Comparison of ENCODE assay signal across 7 mouse cellular contexts in the genomic region with DNA sequence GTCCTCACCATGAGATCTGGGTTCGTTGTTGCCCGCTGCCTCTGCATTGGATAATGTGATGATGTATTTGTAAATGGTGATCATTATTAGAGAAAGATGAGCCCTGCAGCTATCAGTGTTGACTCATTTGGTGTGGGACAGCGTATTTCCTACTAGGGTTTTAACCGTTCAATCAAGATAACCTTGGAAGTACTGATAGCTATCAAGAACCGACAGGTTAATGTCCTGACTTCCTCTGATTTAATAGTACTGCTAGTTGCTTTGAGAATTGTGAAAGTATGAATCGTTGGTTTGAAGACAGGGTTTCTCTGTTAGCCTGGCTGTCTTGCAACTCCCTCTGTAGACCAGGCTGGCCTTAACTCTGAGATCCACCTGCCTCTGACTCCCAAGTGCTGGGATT. TPM values are rescaled to one million over a fixed set of nuclear protein-coding genes. Genes with fewer than 3 reads are reported as not detected.
DNase-seq lines count a peak whose midpoint lies in the region; ATAC-seq and TF ChIP-seq lines count a peak whose summit lies in the region.

No protein-coding gene starts in this region.

- H3K4me1 ChIP-seq in testis, adult 2 months (ENCODE audit: control insufficient read depth, insufficient read depth, low read length), result peaks cover 5% of the 10 kb centered on the region
- peaks cover 8% of the 10 kb centered on the region; the same call in 1 of the 2 replicates for H3K4me1 ChIP-seq in forebrain, embryonic 11.5 days (replicated peaks; ENCODE audit: control insufficient read depth, insufficient read depth, low read length)
- H3K4me1 ChIP-seq in liver, embryonic 14.5 days (replicated peaks; ENCODE audit: control insufficient read depth in 2 of 2, insufficient read depth in 2 of 2, low read length in 1 of 2), result peaks cover 24 to 26% of the 10 kb centered on the region in 2 experiments

- H3K36me3 ChIP-seq in testis, adult 2 months (ENCODE audit: control insufficient read depth, insufficient read depth, low read length), result no peaks in the 10 kb centered on the region; the same call in 1 of the 2 replicates
- H3K36me3 ChIP-seq in forebrain, embryonic 11.5 days (ENCODE audit: control insufficient read depth, insufficient read depth, low read length), result no peaks in the 10 kb centered on the region; the same call in 1 of the 2 replicates
- peaks cover 36% of the 10 kb centered on the region for H3K36me3 ChIP-seq in liver, embryonic 14.5 days (replicated peaks; ENCODE audit: control insufficient read depth, insufficient read depth, low read depth)

- WGBS in forebrain, embryonic 11.5 days, result 6% methylated on average over 6 of the region's 6 CpGs
- 0% methylated on average over 6 of the region's 6 CpGs for WGBS in liver, embryonic 14.5 days (ENCODE audit: insufficient replicate concordance)

- no peak for TF ChIP-seq EP300 in liver, embryonic 14.5 days (IDR thresholded peaks at IDR 0.05; ENCODE audit: low read depth)

- DNase-seq in testis, postnatal 14 days (ENCODE audit: low spot score), result no peak
- DNase-seq in forebrain, embryonic 11.5 days (ENCODE audit: low spot score), result no peak
- no peak for DNase-seq in liver, embryonic 14.5 days (ENCODE audit: low read depth in 3 of 3, low spot score in 3 of 3)
- no peak for DNase-seq in right cerebral cortex, postnatal 4 days
- no peak for DNase-seq in left cerebral cortex, postnatal 36 days (ENCODE audit: low spot score in 2 of 2)

- H3K27ac ChIP-seq in testis, adult 2 months (ENCODE audit: control insufficient read depth, insufficient read depth, low read depth, low read length), result peak overlapping the region; percentile 74
- peak overlapping the region; percentile 75; the same call in 1 of the 2 replicates for H3K27ac ChIP-seq in forebrain, embryonic 11.5 days (ENCODE audit: low read depth, low read length)
- H3K27ac ChIP-seq in liver, embryonic 14.5 days, result peak overlapping the region; percentile 64

- H3K9me3 ChIP-seq in forebrain, embryonic 11.5 days (ENCODE audit: control insufficient read depth, low read length), result no peaks in the 10 kb centered on the region
- no peaks in the 10 kb centered on the region for H3K9me3 ChIP-seq in liver, embryonic 14.5 days (ENCODE audit: control insufficient read depth, low read length)

- ATAC-seq in forebrain, embryonic 11.5 days (replicated peaks; ENCODE audit: low FRiP score), result no peak
- peak; percentile 4; the same call in 1 of the 2 replicates for ATAC-seq in liver, embryonic 14.5 days (ENCODE audit: insufficient read depth)
- no peak for ATAC-seq in inflammation-experienced regulatory T-cells, adult 6 months

- peak overlapping the region; percentile 73 for H3K4me2 ChIP-seq in forebrain, embryonic 11.5 days (ENCODE audit: low read depth, low read length, severe bottlenecking)
- peak overlapping the region; percentile 87 for H3K4me2 ChIP-seq in liver, embryonic 14.5 days (ENCODE audit: low read depth)

- intact Hi-C loops in left cerebral cortex, postnatal 36 days (cut with DNase I), result no loop called here

- peak overlapping the region; percentile 84 for H3K9ac ChIP-seq in forebrain, embryonic 11.5 days (ENCODE audit: low read length)
- H3K9ac ChIP-seq in liver, embryonic 14.5 days (replicated peaks), result peak overlapping the region; percentile 67

- TF ChIP-seq CTCF in testis, adult 2 months (IDR thresholded peaks at IDR 0.05; ENCODE audit: control insufficient read depth, insufficient read depth, insufficient replicate concordance, low read depth, low read length), result no peak
- no peak for TF ChIP-seq CTCF in liver, embryonic 14.5 days (IDR thresholded peaks at IDR 0.05; ENCODE audit: low read depth)

- no peak for TF ChIP-seq POLR2A in testis, adult 2 months (IDR thresholded peaks at IDR 0.05; ENCODE audit: control insufficient read depth, low read depth, low read length)

- H3K4me3 ChIP-seq in testis, adult 2 months (ENCODE audit: control insufficient read depth, low read depth, low read length), result peak overlapping the region; percentile 94
- H3K4me3 ChIP-seq in forebrain, embryonic 11.5 days (ENCODE audit: low read depth, low read length), result peak overlapping the region; percentile 85
- H3K4me3 ChIP-seq in liver, embryonic 14.5 days (ENCODE audit: insufficient read depth in 1 of 2, low read depth in 2 of 2, low read length in 2 of 2), result peak overlapping the region; percentile 84 to 96

- no peaks in the 10 kb centered on the region for H3K27me3 ChIP-seq in testis, adult 2 months (ENCODE audit: control insufficient read depth, insufficient read depth, low read length)
- no peaks in the 10 kb centered on the region for H3K27me3 ChIP-seq in forebrain, embryonic 11.5 days (ENCODE audit: control insufficient read depth, insufficient read depth, low read length)
- no peaks in the 10 kb centered on the region for H3K27me3 ChIP-seq in liver, embryonic 14.5 days (ENCODE audit: control insufficient read depth, insufficient read depth, low read length)

RNA-seq across cellular contexts. Expression of a gene that starts 0.6 kb away (rescaled TPM):
- 512 and 577 TPM in 2 replicates for polyA plus RNA-seq in testis, adult 2 months (2012; rRNA removed)
- 318 and 323 TPM in 2 replicates for polyA plus RNA-seq in forebrain, embryonic 11.5 days (2014; fragmentation: Nextera tagmentation; extraction: Ambion mirVana)
- polyA plus RNA-seq in liver, embryonic 14.5 days (2012; rRNA removed), result 111 and 153 TPM in 2 replicates
- polyA plus RNA-seq in liver, embryonic 14.5 days (2014; fragmentation: Nextera tagmentation; extraction: Ambion mirVana), result 248 and 263 TPM in 2 replicates
- total RNA-seq in left cerebral cortex, postnatal 36 days (2021), result 100 to 1,000 TPM; 218 to 255 TPM
- 100 to 1,000 TPM in 2 of 3 experiments, 10 to 100 TPM in 1; 91.5 to 123 (median 102) TPM for polyA plus RNA-seq in inflammation-experienced regulatory T-cells, adult 6 months (2017; shearing (Covaris generic))

RNA-seq across cellular contexts. Expression of a gene that starts 0.7 kb away (rescaled TPM):
- polyA plus RNA-seq in testis, adult 2 months (2012; rRNA removed), result 61.7 and 75.8 TPM in 2 replicates
- polyA plus RNA-seq in forebrain, embryonic 11.5 days (2014; fragmentation: Nextera tagmentation; extraction: Ambion mirVana), result 257 and 262 TPM in 2 replicates
- 167 and 179 TPM in 2 replicates for polyA plus RNA-seq in liver, embryonic 14.5 days (2012; rRNA removed)
- polyA plus RNA-seq in liver, embryonic 14.5 days (2014; fragmentation: Nextera tagmentation; extraction: Ambion mirVana), result 322 and 337 TPM in 2 replicates
- 100 to 1,000 TPM; 105 to 110 TPM for total RNA-seq in left cerebral cortex, postnatal 36 days (2021)
- 100 to 1,000 TPM; 142 to 204 (median 178) TPM for polyA plus RNA-seq in inflammation-experienced regulatory T-cells, adult 6 months (2017; shearing (Covaris generic))

RNA-seq across cellular contexts. Expression of a gene that starts 12.8 kb away (rescaled TPM):
- polyA plus RNA-seq in testis, adult 2 months (2012; rRNA removed), result 38.2 and 40.3 TPM in 2 replicates
- polyA plus RNA-seq in forebrain, embryonic 11.5 days (2014; fragmentation: Nextera tagmentation; extraction: Ambion mirVana), result 7.2 and 8.6 TPM in 2 replicates
- 0.18 and 0.78 TPM in 2 replicates for polyA plus RNA-seq in liver, embryonic 14.5 days (2012; rRNA removed)
- polyA plus RNA-seq in liver, embryonic 14.5 days (2014; fragmentation: Nextera tagmentation; extraction: Ambion mirVana), result 0.56 and 1.4 TPM in 2 replicates
- 1 to 10 TPM; 3.1 to 3.7 TPM for total RNA-seq in left cerebral cortex, postnatal 36 days (2021)
- under 1 TPM; 0.31 to 0.67 (median 0.58) TPM for polyA plus RNA-seq in inflammation-experienced regulatory T-cells, adult 6 months (2017; shearing (Covaris generic))

RNA-seq across cellular contexts. Expression of a gene that starts 12.9 kb away (rescaled TPM):
- polyA plus RNA-seq in testis, adult 2 months (2012; rRNA removed), result 6.0 and 6.4 TPM in 2 replicates
- 23.3 and 24.3 TPM in 2 replicates for polyA plus RNA-seq in forebrain, embryonic 11.5 days (2014; fragmentation: Nextera tagmentation; extraction: Ambion mirVana)
- polyA plus RNA-seq in liver, embryonic 14.5 days (2012; rRNA removed), result 2.9 and 4.7 TPM in 2 replicates
- polyA plus RNA-seq in liver, embryonic 14.5 days (2014; fragmentation: Nextera tagmentation; extraction: Ambion mirVana), result 7.0 and 7.3 TPM in 2 replicates
- total RNA-seq in left cerebral cortex, postnatal 36 days (2021), result 10 to 100 TPM; 23.0 to 25.3 TPM
- polyA plus RNA-seq in inflammation-experienced regulatory T-cells, adult 6 months (2017; shearing (Covaris generic)), result 10 to 100 TPM; 17.6 to 22.9 (median 21.0) TPM

RNA-seq across cellular contexts. Expression of a gene that starts 43.2 kb away (rescaled TPM):
- polyA plus RNA-seq in testis, adult 2 months (2012; rRNA removed), result 3.7 and 6.2 TPM in 2 replicates
- 0.28 TPM in 1 of 2 replicates, not detected in the other for polyA plus RNA-seq in forebrain, embryonic 11.5 days (2014; fragmentation: Nextera tagmentation; extraction: Ambion mirVana)
- polyA plus RNA-seq in liver, embryonic 14.5 days (2012; rRNA removed), result not detected in 2 replicates
- polyA plus RNA-seq in liver, embryonic 14.5 days (2014; fragmentation: Nextera tagmentation; extraction: Ambion mirVana), result not detected in 2 replicates
- not detected for total RNA-seq in left cerebral cortex, postnatal 36 days (2021)
- polyA plus RNA-seq in inflammation-experienced regulatory T-cells, adult 6 months (2017; shearing (Covaris generic)), result not detected
